Mouse (Mus musculus) WW6 (cell line): ENCODE data around the gene Tbck.

Experiments used
- DNase-seq: peaks from one replicate; pipeline ENCODE4 v3.0.0-alpha.2; 2013; ENCODE audit warnings: low read depth, low spot score

Gene Tbck

GRCm38 (mm10) chr3:132831179-132831873 lies 147.4 kb downstream of the Tbck start:
- DNase-seq, result no peak

GRCm38 (mm10) chr3:132835118-132835794 lies 151.3 kb downstream of the Tbck start:
- DNase-seq, result no peak

- DNase-seq, result no peak
Measured at GRCm38 (mm10) chr3:132837134-132837533, 153.2 kb downstream of the Tbck start.

GRCm38 (mm10) chr3:132838656-132839417 lies 154.9 kb downstream of the Tbck start:
- DNase-seq, result no peak

GRCm38 (mm10) chr3:132839516-132839915 lies 155.6 kb downstream of the Tbck start:
- no peak for DNase-seq

GRCm38 (mm10) chr3:132842676-132843075 lies 158.7 kb downstream of the Tbck start:
- DNase-seq, result no peak

- no peak for DNase-seq
Measured at GRCm38 (mm10) chr3:132849669-132850068, 165.7 kb downstream of the Tbck start.

- no peak for DNase-seq
Measured at GRCm38 (mm10) chr3:132850431-132850830, 166.5 kb downstream of the Tbck start.

GRCm38 (mm10) chr3:132851417-132851816 lies 167.5 kb downstream of the Tbck start:
- DNase-seq, result no peak

- no peak for DNase-seq
Measured at GRCm38 (mm10) chr3:132851841-132852728, 168.1 kb downstream of the Tbck start.

GRCm38 (mm10) chr3:132854271-132854670 lies 170.3 kb downstream of the Tbck start:
- no peak for DNase-seq

- DNase-seq, result no peak
Measured at GRCm38 (mm10) chr3:132855458-132856212, 171.7 kb downstream of the Tbck start.

- no peak for DNase-seq
Measured at GRCm38 (mm10) chr3:132856651-132857050, 172.7 kb downstream of the Tbck start.

GRCm38 (mm10) chr3:132858849-132859248 lies 174.9 kb downstream of the Tbck start:
- DNase-seq, result peak; percentile 28

GRCm38 (mm10) chr3:132859573-132859972 lies 175.6 kb downstream of the Tbck start:
- DNase-seq, result no peak

- no peak for DNase-seq
Measured at GRCm38 (mm10) chr3:132860796-132861195, 176.9 kb downstream of the Tbck start.

- no peak for DNase-seq
Measured at GRCm38 (mm10) chr3:132863843-132864242, 179.9 kb downstream of the Tbck start.

- DNase-seq, result no peak
Measured at GRCm38 (mm10) chr3:132864329-132864919, 180.5 kb downstream of the Tbck start.

GRCm38 (mm10) chr3:132864986-132865385 lies 181.0 kb downstream of the Tbck start:
- DNase-seq, result no peak

- DNase-seq, result no peak
Measured at GRCm38 (mm10) chr3:132865596-132865995, 181.7 kb downstream of the Tbck start.
